Mouse (Mus musculus) heart, embryonic 16.5 days (tissue): ENCODE measurements around the gene P4ha3. TPM values are rescaled to one million over a fixed set of nuclear protein-coding genes. Genes with fewer than 3 reads are reported as not detected.

ENCODE experiments used
- ATAC-seq: fragments of 200-750 bp; cut with Nextera tagmentation; replicated peaks from 2 replicates; pipeline ENCODE4 v1.8.0; 2017; ENCODE audit warnings: moderate number of reproducible peaks; ENCODE audit not compliant: insufficient read depth, low FRiP score; ENCODE audit errors: extremely low read depth
- H3K27ac ChIP-seq: fragments of 300-500 bp; sonication (generic); 2 replicates; pipeline ENCODE4 v1.5.1; 2014; ENCODE audit warnings: mild to moderate bottlenecking, low read length, control low read depth, moderate library complexity
- H3K27me3 ChIP-seq: fragments of 300-500 bp; sonication (generic); 2 replicates; pipeline ENCODE4 v1.6.1; 2014; ENCODE audit warnings: low read length, mixed read lengths; ENCODE audit not compliant: control insufficient read depth, insufficient read depth
- H3K36me3 ChIP-seq: fragments of 300-500 bp; sonication (generic); 2 replicates; pipeline ENCODE4 v1.6.1; 2014; ENCODE audit not compliant: control insufficient read depth, insufficient read depth
- H3K4me1 ChIP-seq: fragments of 300-500 bp; sonication (generic); 2 replicates; pipeline ENCODE4 v1.6.1; 2014; ENCODE audit warnings: low read length, mixed read lengths; ENCODE audit not compliant: control insufficient read depth, insufficient read depth
- H3K4me2 ChIP-seq: fragments of 300-500 bp; sonication (generic); 2 replicates; pipeline ENCODE4 v1.6.1; 2014; ENCODE audit warnings: low read depth, mild to moderate bottlenecking, control low read depth, low read length
- H3K4me3 ChIP-seq: fragments of 300-500 bp; sonication (generic); 2 replicates; pipeline ENCODE4 v1.5.1; 2014; ENCODE audit warnings: mild to moderate bottlenecking, control low read depth, low read length
- H3K9ac ChIP-seq: fragments of 300-500 bp; sonication (generic); 2 replicates; pipeline ENCODE4 v1.6.1; 2014; ENCODE audit warnings: low read length, control low read depth
- H3K9me3 ChIP-seq: fragments of 300-500 bp; sonication (generic); replicated peaks from 2 replicates; pipeline ENCODE4 v1.6.1; 2016; ENCODE audit warnings: low read length; ENCODE audit not compliant: control insufficient read depth
- WGBS: fragments of 180-500 bp; shearing (Covaris S2); extraction: QIAGEN DNeasy Blood & Tissue Kit; methylation state at CpG from one replicate; pipeline ENCODE4 v1.1.7; 2014; 5-methylcytosine and 5-hydroxymethylcytosine counted together
- polyA plus RNA-seq: library from polyadenylated mRNA; unstranded; fragments of >200 nt; fragmentation: Nextera tagmentation; extraction: Ambion mirVana; gene quantifications from 2 replicates; pipeline ENCODE4 v1.2.1, GENCODE M21; 2015

The P4ha3 gene
- polyA plus RNA-seq, 1 experiment from 2014 or later: 12.8 TPM

DNA sequence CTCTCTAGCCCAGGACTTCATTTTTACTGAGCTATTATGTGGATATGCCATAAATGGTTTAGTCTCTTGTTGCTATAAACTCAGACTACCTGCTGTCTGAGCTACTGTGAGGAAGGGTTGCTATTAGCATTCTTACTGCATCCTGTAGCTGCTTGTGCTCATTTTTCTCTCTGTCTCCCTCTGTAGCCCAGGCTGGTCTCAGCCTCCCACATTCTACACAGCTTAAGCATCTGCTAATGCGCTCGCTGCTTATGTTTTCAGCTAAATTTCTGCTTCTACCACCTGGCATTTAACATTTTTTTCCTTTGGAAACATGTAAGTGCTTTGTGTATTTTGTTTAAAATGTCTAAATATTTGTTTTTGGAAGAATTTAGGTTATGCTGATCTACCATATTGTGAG is 10.4 kb downstream of the P4ha3 start:
- 98% methylated on average over 2 of the region's 2 CpGs for WGBS
- no peak overlapping the region for H3K4me2 ChIP-seq
- ATAC-seq: no peak
- no peaks in the 10 kb centered on the region; the same call in 1 of the 2 replicates for H3K4me1 ChIP-seq
- no peaks in the 10 kb centered on the region for H3K9me3 ChIP-seq
- H3K9ac ChIP-seq: no peak overlapping the region
- H3K4me3 ChIP-seq: no peak overlapping the region
- peaks cover 9% of the 10 kb centered on the region for H3K36me3 ChIP-seq
- H3K27ac ChIP-seq: no peak overlapping the region
- H3K27me3 ChIP-seq: no peaks in the 10 kb centered on the region

DNA sequence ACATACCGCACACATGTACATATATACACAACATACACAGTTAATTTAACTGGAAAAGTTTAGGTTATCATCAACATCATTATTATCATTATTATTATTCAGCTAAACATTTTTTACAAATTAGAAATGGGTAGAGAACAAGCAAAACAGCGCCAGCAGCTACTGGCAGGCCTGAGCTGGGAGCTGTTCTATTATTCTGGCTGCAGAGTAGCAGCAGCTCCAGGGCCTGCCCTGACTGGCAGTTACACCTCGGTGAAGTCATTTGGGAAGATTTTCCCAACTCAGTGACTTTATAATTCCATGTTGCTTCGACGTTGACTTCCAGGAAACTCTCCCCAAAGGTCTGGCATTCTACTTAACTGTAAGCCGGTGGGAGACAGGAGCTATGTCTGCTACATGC is 11.4 kb downstream of the P4ha3 start:
- Histone ChIP-seq H3K9ac (no peak overlapping the region), H3K36me3 (peaks cover 3% of the 10 kb centered on the region; the same call in 1 of the 2 replicates), H3K4me2 (no peak overlapping the region), H3K4me3 (no peak overlapping the region), H3K27me3 (no peaks in the 10 kb centered on the region), H3K9me3 (no peaks in the 10 kb centered on the region), H3K27ac (no peak overlapping the region), H3K4me1 (peaks cover 6% of the 10 kb centered on the region)
- whole genome bisulfite sequencing: 70% methylated on average over 6 of the region's 6 CpGs
- no peak for ATAC-seq

DNA sequence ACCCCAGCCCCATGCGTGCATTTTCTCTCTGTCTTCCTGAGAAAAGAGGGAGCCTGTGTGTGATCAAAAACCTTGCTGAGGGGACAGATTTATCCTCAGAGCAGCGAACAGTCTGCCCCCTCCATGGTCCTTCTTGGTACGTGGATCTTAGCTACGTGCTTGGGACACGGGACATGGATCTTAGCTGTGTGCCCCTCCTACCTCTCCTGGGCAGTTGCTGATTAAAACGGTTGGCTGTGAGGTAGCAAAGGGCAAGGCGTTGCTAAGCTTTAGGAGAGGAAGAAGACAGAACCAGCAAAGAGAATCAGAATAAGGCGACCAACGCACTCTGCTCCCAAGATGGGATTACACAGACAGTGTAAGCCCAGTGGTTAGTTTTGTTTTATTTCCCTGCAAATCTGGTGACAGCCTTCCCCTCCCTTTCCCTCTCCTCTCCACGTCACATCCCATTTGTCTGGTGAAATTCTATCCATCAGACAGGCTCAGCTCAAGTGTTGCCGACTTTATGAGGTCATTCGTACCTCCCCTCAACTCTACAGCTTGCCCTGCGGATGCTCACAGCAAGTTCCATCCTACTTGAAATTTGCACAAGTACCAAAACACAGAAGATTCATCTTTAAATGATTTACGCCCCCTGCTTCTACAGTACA is 13.7 kb downstream of the P4ha3 start:
- no peaks in the 10 kb centered on the region for H3K27me3 ChIP-seq
- 66% methylated on average over 14 of the region's 14 CpGs for WGBS
- H3K9ac ChIP-seq: no peak overlapping the region
- H3K36me3 ChIP-seq: peaks cover 3% of the 10 kb centered on the region; the same call in 1 of the 2 replicates
- H3K4me3 ChIP-seq: no peak overlapping the region
- no peak overlapping the region for H3K27ac ChIP-seq
- H3K4me2 ChIP-seq: no peak overlapping the region
- no peak for ATAC-seq
- H3K9me3 ChIP-seq: no peaks in the 10 kb centered on the region
- peaks cover 16% of the 10 kb centered on the region for H3K4me1 ChIP-seq

DNA sequence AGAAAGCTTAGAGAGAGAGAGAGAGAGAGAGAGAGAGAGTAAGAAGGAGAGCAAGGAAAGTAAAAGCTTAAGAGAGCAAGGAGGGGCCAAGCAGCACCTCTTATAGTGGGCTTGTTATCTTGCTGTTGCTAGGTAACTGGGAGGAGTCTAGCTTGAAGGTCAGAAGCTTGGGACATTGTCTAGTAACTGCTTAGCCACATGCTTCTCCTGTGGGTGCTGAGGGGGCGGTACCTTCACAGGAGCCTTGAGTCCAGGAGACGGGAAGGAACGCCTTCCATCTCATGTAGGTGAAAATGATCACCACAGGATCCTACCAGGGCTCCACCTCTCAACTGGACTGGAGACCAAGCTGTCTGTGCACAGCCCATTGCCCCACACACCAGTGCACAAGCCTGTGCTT is 16.1 kb downstream of the P4ha3 start:
- peak overlapping the region; percentile 76; the same call in 1 of the 2 replicates for H3K27ac ChIP-seq
- no peaks in the 10 kb centered on the region for H3K9me3 ChIP-seq
- no peak for ATAC-seq
- no peak overlapping the region for H3K9ac ChIP-seq
- H3K4me2 ChIP-seq: no peak overlapping the region
- H3K4me1 ChIP-seq: peaks cover 16% of the 10 kb centered on the region
- WGBS: 42% methylated on average over 3 of the region's 3 CpGs
- no peak overlapping the region for H3K4me3 ChIP-seq
- H3K36me3 ChIP-seq: 0 out of 2 replicates have a peak, but pooled peaks cover 3% of the 10 kb centered on the region
- H3K27me3 ChIP-seq: no peaks in the 10 kb centered on the region

DNA sequence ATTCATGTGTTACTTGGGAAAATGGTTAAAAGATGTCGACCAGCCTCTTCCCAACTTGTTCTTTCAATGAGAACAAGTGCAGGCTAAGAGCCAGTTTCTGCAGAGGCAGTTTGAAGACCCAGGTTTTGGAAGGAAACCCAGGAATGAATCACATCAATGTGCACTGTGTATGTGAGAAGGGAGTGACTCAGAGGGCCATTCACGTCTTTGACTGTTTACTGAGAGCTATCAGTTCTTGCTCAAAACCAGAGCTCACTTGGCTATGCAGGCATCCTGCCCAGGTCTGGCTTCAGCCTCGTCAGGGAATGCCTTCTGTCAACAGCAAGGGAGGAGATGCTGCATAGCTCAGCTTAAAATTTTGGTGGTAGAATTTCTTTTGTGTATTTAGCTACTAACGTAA is 17.0 kb downstream of the P4ha3 start:
- Histone ChIP-seq H3K4me3 (no peak overlapping the region), H3K4me2 (no peak overlapping the region), H3K27me3 (no peaks in the 10 kb centered on the region), H3K9ac (no peak overlapping the region), H3K36me3 (0 out of 2 replicates have a peak, but pooled peaks cover 3% of the 10 kb centered on the region), H3K27ac (peak overlapping the region; percentile 76), H3K4me1 (peaks cover 16% of the 10 kb centered on the region), H3K9me3 (no peaks in the 10 kb centered on the region)
- peak; percentile 76 for ATAC-seq
- WGBS: 30% methylated on average over 4 of the region's 4 CpGs

- WGBS: 89% methylated on average over 9 of the region's 9 CpGs
- Histone ChIP-seq H3K27me3 (no peaks in the 10 kb centered on the region), H3K36me3 (no peaks in the 10 kb centered on the region), H3K27ac (no peak overlapping the region), H3K4me1 (peaks cover 31% of the 10 kb centered on the region), H3K4me3 (no peak overlapping the region), H3K4me2 (no peak overlapping the region), H3K9ac (no peak overlapping the region), H3K9me3 (no peaks in the 10 kb centered on the region)
- ATAC-seq: no peak
These were observed 20.6 kb downstream of the P4ha3 start for GRCm38 (mm10) chr7:100305894-100306293.

DNA sequence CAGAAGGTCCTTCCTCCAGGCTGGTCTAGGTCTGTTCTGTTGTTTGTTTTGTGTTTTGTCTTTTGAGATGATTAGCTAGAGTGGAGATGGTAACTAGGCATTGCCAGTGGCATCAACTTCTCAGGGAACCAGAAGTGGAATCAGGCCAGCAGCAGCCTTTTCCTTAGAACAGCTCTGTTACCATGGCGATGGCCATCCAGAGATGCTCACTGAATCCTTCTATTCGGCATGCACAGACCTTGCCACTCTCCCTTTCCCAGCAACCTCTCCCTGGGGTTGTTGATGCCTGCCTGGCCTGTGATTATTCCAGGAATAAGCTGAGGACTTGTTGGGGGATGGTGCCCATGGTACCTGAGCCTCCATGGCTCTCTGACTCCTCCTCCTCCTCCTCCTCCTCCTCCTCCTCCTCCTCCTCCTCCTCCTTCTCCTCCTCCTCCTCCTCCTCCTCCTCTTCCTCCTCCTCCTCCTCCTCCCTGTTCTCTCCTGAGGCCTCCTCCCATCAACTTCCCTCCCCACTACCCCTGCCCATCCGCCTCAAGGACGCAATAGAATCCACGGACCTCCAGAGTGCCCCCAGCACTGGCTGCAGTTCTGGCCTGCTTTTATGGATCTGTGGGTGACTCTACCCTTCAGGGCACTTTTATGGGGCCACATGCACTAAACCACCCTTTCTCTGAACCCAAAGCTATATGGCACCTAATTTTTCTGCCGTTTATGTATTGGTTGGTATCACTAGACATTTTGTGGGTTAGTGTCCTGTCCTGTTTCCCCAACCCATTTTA is 22.7 kb downstream of the P4ha3 start:
- no peak for ATAC-seq
- peaks cover 15% of the 10 kb centered on the region for H3K4me1 ChIP-seq
- no peaks in the 10 kb centered on the region for H3K9me3 ChIP-seq
- H3K27ac ChIP-seq: no peak overlapping the region
- no peaks in the 10 kb centered on the region for H3K36me3 ChIP-seq
- H3K27me3 ChIP-seq: no peaks in the 10 kb centered on the region
- 80% methylated on average over 6 of the region's 6 CpGs for WGBS
- H3K4me3 ChIP-seq: no peak overlapping the region
- no peak overlapping the region for H3K4me2 ChIP-seq
- H3K9ac ChIP-seq: no peak overlapping the region

GRCm38 (mm10) chr7:100309216-100309615 is 23.9 kb downstream of the P4ha3 start:
- Histone ChIP-seq H3K27me3 (no peaks in the 10 kb centered on the region), H3K4me3 (no peak overlapping the region), H3K27ac (peak overlapping the region; percentile 12), H3K9ac (no peak overlapping the region), H3K9me3 (no peaks in the 10 kb centered on the region), H3K36me3 (no peaks in the 10 kb centered on the region), H3K4me2 (no peak overlapping the region), H3K4me1 (peaks cover 15% of the 10 kb centered on the region)
- peak; percentile 18; the same call in 1 of the 2 replicates for ATAC-seq
- 22% methylated on average over 1 of the region's 1 CpGs for WGBS

- no peak for ATAC-seq
- H3K27ac ChIP-seq: peak overlapping the region; percentile 52
- H3K9me3 ChIP-seq: no peaks in the 10 kb centered on the region
- H3K27me3 ChIP-seq: no peaks in the 10 kb centered on the region
- no peak overlapping the region for H3K4me3 ChIP-seq
- 36% methylated on average over 6 of the region's 6 CpGs for WGBS
- H3K9ac ChIP-seq: no peak overlapping the region
- H3K4me2 ChIP-seq: no peak overlapping the region
- peaks cover 15% of the 10 kb centered on the region for H3K4me1 ChIP-seq
- no peaks in the 10 kb centered on the region for H3K36me3 ChIP-seq
These were observed 24.4 kb downstream of the P4ha3 start for GRCm38 (mm10) chr7:100309679-100310078.
